Mouse (Mus musculus): ENCODE data around the gene Fam178b. TPM values are rescaled to one million over a fixed set of nuclear protein-coding genes. Genes with fewer than 3 reads are reported as not detected.
"Not testable (repeated sequence)": the region's sequence is repeated elsewhere in the genome, so short reads cannot be mapped to it uniquely, and the experiment has no call there.

Gene Fam178b
- total RNA-seq, 4 experiments from 2014 or later, result 0.46 TPM; not detected in 3

DNA sequence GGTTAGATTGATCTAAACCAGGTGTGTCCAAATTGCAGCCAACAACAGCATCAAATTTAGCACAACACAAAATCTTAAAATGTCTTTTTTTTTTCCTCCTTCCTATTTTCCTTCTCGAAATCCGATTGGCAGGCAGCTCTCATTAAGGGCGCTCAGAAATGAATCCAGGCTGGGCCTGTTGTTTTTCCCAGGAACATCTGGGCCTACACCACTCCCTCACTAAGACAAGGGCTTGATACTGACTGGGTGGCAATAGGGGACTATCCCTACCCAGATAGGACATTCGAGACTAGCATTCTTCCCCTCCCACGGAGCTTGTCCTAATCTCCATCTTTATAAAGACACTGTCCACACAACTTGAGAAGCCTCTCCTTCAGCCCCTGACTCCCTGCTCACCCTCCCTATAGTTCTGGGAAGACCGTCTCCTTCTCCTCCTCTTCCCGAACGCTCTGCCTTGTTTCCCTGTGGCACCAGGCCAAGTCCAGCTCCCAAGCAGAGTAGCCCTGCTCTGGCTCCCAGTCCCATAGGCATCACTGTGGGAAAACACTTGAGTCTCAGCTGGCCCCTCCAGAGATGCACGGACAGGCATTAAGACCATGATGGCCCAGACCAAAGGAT is 134.9 kb downstream of the Fam178b start:
- no peak for DNase-seq (ENCODE audit: low spot score in 2 of 2)

GRCm38 (mm10) chr1:36546888-36547471 is 136.0 kb downstream of the Fam178b start, which contains the start of gene Ankrd39:
Gene Ankrd39 (minus strand): TSS chr1:36547445.
- DNase-seq (ENCODE audit: low spot score in 2 of 2), result peak; percentile 98

DNA sequence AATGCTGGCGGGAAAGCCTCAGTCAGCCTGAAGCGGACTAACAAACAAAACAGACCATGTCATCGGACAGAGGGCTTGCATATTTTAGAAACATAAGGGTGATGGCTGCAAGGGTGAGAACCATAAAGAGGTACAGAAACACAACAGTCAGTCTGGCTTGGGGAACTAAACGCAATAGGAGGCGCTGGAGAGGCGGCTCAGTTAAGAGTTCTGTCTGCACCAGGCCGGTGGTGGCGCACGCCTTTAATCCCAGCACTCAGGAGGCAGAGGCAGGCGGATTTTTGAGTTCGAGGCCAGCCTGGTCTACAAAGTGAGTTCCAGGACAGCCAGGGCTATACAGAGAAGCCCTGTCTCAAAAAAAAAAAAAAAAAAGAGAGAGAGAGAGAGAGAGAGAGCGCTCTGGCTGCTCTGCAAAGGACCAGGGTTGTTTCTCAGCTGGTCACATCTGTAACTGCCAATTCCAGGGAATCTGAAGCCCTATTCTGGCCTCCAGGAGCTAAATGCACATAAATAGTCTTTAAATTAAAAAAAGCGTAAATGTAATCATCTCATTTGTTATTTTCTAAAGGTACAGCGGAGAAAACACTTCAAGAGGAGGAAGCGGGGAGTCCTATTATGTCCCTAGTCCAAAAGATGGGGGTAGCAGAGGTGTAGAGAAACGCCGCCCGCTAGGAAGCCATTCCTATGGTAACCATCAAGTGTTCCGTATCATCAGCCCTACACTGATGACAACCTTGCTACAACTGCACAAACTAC is 137.0 kb downstream of the Fam178b start:
- no peak for DNase-seq (ENCODE audit: low spot score in 2 of 2)

GRCm38 (mm10) chr1:36545382-36545781 is 137.6 kb downstream of the Fam178b start:
- DNase-seq (ENCODE audit: low spot score in 2 of 2), result no peak

DNA sequence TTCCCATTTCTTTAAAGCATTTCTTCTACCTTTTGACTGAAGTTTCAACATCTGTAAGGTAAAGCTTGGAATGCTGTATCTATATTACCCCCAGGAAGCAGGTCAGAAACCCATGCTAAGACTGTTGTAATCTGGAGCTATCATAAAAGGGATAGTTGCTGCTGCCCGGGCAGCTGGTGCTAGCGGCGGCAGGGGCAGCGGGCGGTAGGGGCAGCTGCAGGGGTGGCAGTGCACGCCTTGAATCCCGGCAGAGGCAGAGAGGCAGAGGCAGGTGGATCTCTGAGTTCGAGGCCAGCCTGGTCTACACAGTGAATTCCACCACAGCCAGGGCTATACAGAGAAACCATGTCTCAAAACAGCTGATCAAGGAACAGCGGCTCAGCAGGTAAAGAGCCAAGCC is 140.1 kb downstream of the Fam178b start:
- no peak for DNase-seq (ENCODE audit: low spot score in 2 of 2)

DNA sequence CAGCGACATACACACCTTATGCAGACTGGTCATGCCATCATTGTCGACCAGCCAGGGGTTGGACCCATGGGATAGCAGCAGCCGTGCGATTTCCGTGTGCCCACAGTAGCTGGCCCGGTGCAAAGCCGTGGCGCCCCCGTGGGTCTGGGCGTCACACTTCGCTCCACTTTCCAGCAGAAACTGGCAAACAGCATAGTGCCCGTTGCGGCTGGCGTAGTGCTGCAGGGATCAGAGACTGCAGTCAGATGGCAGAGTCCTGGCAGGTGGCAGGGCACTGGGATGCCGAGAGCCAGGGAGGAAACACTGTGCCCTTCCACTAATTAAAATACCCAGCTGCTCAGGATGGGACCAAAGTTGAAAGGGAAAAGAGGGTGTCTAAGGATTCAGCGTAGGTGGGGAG is 141.1 kb downstream of the Fam178b start:
- no peak for DNase-seq (ENCODE audit: low spot score in 2 of 2)

- no peak for DNase-seq (ENCODE audit: low spot score in 2 of 2)
These were observed 142.2 kb downstream of the Fam178b start for GRCm38 (mm10) chr1:36540807-36541206.

GRCm38 (mm10) chr1:36540132-36540531 is 142.9 kb downstream of the Fam178b start:
- DNase-seq (ENCODE audit: low spot score in 2 of 2), result no peak

GRCm38 (mm10) chr1:36539186-36539585 is 143.8 kb downstream of the Fam178b start, which contains the start of gene Gm42417:
Gene Gm42417 (minus strand): TSS chr1:36539429.
- DNase-seq (ENCODE audit: low spot score in 2 of 2), result peak; percentile 78 to 90

GRCm38 (mm10) chr1:36538727-36539126 is 144.3 kb downstream of the Fam178b start:
- no peak for DNase-seq (ENCODE audit: low spot score in 2 of 2)

GRCm38 (mm10) chr1:36536783-36537182 is 146.2 kb downstream of the Fam178b start, which contains the start of gene Ankrd23:
Gene Ankrd23 (minus strand): TSS chr1:36536883.
- DNase-seq (ENCODE audit: low spot score in 2 of 2), result not testable (repeated sequence)

- DNase-seq (ENCODE audit: low spot score in 2 of 2), result no peak
These were observed 146.6 kb downstream of the Fam178b start for GRCm38 (mm10) chr1:36536397-36536728.

GRCm38 (mm10) chr1:36535477-36536396 is 147.2 kb downstream of the Fam178b start:
- peak; percentile 84 to 90 for DNase-seq (ENCODE audit: low spot score in 2 of 2)

GRCm38 (mm10) chr1:36534595-36535058 is 148.4 kb downstream of the Fam178b start:
- DNase-seq (ENCODE audit: low spot score in 2 of 2), result peak; percentile 63 to 74

GRCm38 (mm10) chr1:36533546-36533945 is 149.4 kb downstream of the Fam178b start:
- no peak for DNase-seq (ENCODE audit: low spot score in 2 of 2)

DNA sequence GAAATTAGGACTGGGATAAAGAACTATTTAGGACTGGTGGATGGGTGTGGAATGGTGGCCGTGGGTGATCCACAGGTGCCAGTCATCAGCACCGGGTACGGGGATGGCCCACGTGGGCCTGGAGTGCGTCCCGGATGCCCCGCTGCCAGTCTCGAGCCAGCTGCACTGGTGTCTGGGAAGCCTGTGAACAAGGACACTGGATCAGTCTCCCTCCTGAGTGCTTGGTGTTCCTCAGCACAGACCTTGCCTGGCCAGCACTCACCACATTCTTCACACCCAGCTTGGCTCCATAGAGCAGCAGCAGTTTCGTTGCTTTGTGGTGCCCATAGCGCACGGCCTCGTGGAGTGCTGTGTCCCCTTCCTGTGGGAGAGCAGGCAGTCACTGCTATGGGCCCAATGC is 151.5 kb downstream of the Fam178b start:
- DNase-seq (ENCODE audit: low spot score in 2 of 2), result no peak

DNA sequence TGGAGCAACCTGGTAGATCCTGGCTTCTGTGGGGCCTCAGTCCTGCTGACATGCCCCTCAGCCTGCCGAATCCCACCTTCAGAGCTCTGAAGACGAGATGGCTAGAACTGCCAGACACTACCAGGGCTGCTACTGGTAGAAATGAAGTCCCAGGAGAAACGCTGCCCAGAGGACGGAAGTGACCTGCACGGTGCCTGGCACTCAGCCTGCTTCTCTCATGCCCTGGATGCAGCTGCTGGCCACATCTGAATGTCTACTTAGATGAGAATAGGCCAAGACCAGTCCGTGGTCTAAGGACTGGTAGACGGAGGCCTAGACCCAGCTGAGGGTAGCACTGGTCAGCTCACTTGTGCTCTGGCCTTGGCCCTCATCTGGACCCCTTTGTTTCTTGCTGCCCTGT is 152.0 kb downstream of the Fam178b start:
- no peak for DNase-seq (ENCODE audit: low spot score in 2 of 2)

DNA sequence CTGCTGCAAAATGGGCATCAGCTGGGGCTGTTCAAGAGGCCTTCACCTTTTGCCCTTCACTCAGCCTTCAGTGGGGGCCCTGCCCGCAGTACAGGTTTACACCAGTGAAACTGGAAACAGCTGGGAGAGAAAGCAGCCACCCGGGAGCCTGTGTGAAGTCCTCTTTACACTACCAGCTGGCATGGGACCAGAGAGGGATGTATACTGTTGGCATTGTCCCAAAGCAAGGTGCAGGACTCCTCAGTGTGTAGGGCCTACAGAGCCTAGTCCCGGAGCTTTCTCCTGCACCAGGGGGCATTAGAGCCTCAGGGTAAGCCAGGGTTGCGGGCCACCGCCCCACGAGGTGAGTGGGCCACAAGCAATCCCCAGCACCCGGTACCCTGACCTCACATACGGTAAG is 152.5 kb downstream of the Fam178b start:
- no peak for DNase-seq (ENCODE audit: low spot score in 2 of 2)

GRCm38 (mm10) chr1:36529875-36530274 is 153.1 kb downstream of the Fam178b start:
- DNase-seq (ENCODE audit: low spot score in 2 of 2), result no peak

GRCm38 (mm10) chr1:36529274-36529673 is 153.7 kb downstream of the Fam178b start:
- no peak for DNase-seq (ENCODE audit: low spot score in 2 of 2)

DNA sequence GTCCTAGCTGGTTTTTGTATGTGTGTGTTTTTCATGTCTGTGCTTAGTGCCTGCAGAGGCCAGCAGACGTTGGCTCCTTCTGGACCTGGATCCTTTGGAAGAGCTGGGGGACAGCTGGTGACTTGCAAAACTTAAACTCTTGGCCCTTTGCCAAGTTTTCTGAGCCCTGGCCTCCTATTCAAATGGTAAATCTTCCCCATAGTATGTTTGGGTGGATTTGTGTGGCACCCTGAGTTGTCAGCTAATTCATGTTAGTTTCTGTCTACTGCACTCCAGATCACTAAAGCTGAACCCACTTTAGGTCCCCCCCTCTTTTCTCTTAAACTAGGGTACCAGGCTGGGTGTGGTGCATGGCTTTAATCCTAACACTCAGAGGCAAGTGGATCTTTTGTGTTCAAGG is 154.6 kb downstream of the Fam178b start:
- no peak for DNase-seq (ENCODE audit: low spot score in 2 of 2)
